Mouse (Mus musculus) liver, embryonic 11.5 days (tissue): ENCODE data around the gene Gabarap. TPM values are rescaled to one million over a fixed set of nuclear protein-coding genes. Genes with fewer than 3 reads are reported as not detected.
A peak's percentile ranks its signal among the peaks of the same experiment; 100 is the strongest.

Source experiments
- ATAC-seq: fragments of 200-750 bp; cut with Nextera tagmentation; replicated peaks from 2 replicates; pipeline ENCODE4 v1.8.0; 2017; ENCODE audit warnings: moderate number of reproducible peaks, mild to moderate bottlenecking, moderate TSS enrichment, moderate library complexity; ENCODE audit not compliant: low FRiP score
- DNase-seq: peaks from one replicate; pipeline ENCODE4 v3.0.0-alpha.2; 2017; ENCODE audit warnings: low spot score
- H3K27ac ChIP-seq: fragments of 300-500 bp; sonication (generic); 2 replicates; pipeline ENCODE4 v1.5.1; 2014; ENCODE audit warnings: mild to moderate bottlenecking, low read depth, low read length, control low read depth
- H3K27me3 ChIP-seq: fragments of 300-500 bp; sonication (generic); replicated peaks from 2 replicates; pipeline ENCODE4 v1.6.1; 2014; ENCODE audit warnings: low read length, mixed read lengths; ENCODE audit not compliant: control insufficient read depth, insufficient read depth
- H3K36me3 ChIP-seq: fragments of 300-500 bp; sonication (generic); 2 replicates; pipeline ENCODE4 v1.6.1; 2014; ENCODE audit warnings: mild to moderate bottlenecking, low read length, moderate library complexity, mixed read lengths; ENCODE audit not compliant: control insufficient read depth, insufficient read depth
- H3K4me1 ChIP-seq: fragments of 300-500 bp; sonication (generic); replicated peaks from 2 replicates; pipeline ENCODE4 v1.6.1; 2014; ENCODE audit warnings: low read length, mixed read lengths; ENCODE audit not compliant: control insufficient read depth, insufficient read depth
- H3K4me2 ChIP-seq: fragments of 300-500 bp; sonication (generic); 2 replicates; pipeline ENCODE4 v1.6.1; 2014; ENCODE audit warnings: mild to moderate bottlenecking, control low read depth, moderate library complexity
- H3K4me3 ChIP-seq: fragments of 300-500 bp; sonication (generic); 2 replicates; pipeline ENCODE4 v1.5.1; 2014; ENCODE audit warnings: low read depth, low read length, control low read depth
- H3K9ac ChIP-seq: fragments of 300-500 bp; sonication (generic); 2 replicates; pipeline ENCODE4 v1.6.1; 2014; ENCODE audit warnings: low read depth, low read length, control low read depth
- H3K9me3 ChIP-seq: fragments of 300-500 bp; sonication (generic); 2 replicates; pipeline ENCODE4 v1.6.1; 2016; ENCODE audit warnings: low read length, inconsistent platforms, mixed read lengths; ENCODE audit not compliant: control insufficient read depth
- WGBS: fragments of 180-500 bp; shearing (Covaris S2); extraction: QIAGEN DNeasy Blood & Tissue Kit; methylation state at CpG from one replicate; pipeline ENCODE4 v1.1.7; 2014; 5-methylcytosine and 5-hydroxymethylcytosine counted together
- polyA plus RNA-seq: library from polyadenylated mRNA; unstranded; fragments of >200 nt; fragmentation: Nextera tagmentation; extraction: Ambion mirVana; gene quantifications from 2 replicates; pipeline ENCODE4 v1.2.1, GENCODE M21; 2014

Gabarap gene
- polyA plus RNA-seq, 1 experiment from 2014 or later: 311 TPM

GRCm38 (mm10) chr11:69992396-69992795, 1.5 kb downstream of the Gabarap start:
- Histone ChIP-seq H3K4me2 (peak overlapping the region; percentile 87), H3K9me3 (no peaks in the 10 kb centered on the region), H3K27me3 (no peaks in the 10 kb centered on the region), H3K4me1 (peaks cover 15% of the 10 kb centered on the region), H3K27ac (no peak overlapping the region), H3K36me3 (peaks cover 24% of the 10 kb centered on the region), H3K4me3 (peak overlapping the region; percentile 67), H3K9ac (peak overlapping the region; percentile 20; the same call in 1 of the 2 replicates)
- no peak for ATAC-seq
- WGBS: 82% methylated on average over 10 of the region's 10 CpGs
- no peak for DNase-seq

- H3K27ac ChIP-seq: no peak overlapping the region
- DNase-seq (no peak), ATAC-seq (no peak)
- no peaks in the 10 kb centered on the region for H3K9me3 ChIP-seq
- peaks cover 20% of the 10 kb centered on the region for H3K4me1 ChIP-seq
- no peaks in the 10 kb centered on the region for H3K27me3 ChIP-seq
- H3K4me3 ChIP-seq: peak overlapping the region; percentile 67; the same call in 1 of the 2 replicates
- 89% methylated on average over 3 of the region's 3 CpGs for WGBS
- peak overlapping the region; percentile 38; the same call in 1 of the 2 replicates for H3K9ac ChIP-seq
- peak overlapping the region; percentile 87 for H3K4me2 ChIP-seq
- peaks cover 26% of the 10 kb centered on the region for H3K36me3 ChIP-seq
Observed at GRCm38 (mm10) chr11:69992932-69993331, 2.0 kb downstream of the Gabarap start.

DNA sequence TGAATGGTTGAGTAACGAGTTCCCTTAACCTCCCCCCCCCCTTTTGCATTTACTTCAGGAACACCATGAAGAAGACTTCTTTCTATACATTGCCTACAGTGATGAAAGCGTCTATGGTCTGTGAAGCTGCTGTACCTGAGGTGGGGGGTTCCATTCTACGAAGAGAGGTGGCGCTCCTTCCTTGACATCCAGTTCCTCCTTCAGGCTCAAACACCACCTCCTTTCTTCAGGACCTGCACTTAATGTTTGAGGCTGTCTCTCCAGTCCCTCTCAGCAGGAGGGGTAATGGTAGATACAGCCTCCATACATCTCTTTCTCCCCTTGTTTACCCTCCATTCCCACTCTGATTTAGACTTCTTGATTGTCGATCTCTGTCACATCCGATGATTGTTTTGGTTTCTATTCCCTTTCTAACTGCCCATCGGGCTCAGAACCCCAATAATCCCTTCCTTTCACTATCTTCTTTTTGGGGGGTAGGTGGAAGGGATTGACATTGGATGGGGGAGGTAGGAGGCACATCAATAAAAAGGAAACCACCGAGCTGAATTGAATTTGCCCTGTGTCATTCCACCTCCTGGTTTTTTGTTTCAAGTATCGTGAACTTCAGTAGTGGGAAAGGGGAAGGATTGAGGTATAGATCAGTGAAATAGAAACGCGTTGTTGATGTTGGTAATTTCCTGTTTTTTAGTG, 3.6 kb downstream of the Gabarap start:
- ATAC-seq: no peak
- Histone ChIP-seq H3K4me1 (peaks cover 22% of the 10 kb centered on the region), H3K36me3 (peaks cover 29% of the 10 kb centered on the region), H3K27me3 (no peaks in the 10 kb centered on the region), H3K4me2 (peak overlapping the region; percentile 56), H3K27ac (no peak overlapping the region), H3K4me3 (peak overlapping the region; percentile 97), H3K9me3 (no peaks in the 10 kb centered on the region), H3K9ac (no peak overlapping the region)
- 79% methylated on average over 11 of the region's 11 CpGs for WGBS
- DNase-seq: no peak

DNA sequence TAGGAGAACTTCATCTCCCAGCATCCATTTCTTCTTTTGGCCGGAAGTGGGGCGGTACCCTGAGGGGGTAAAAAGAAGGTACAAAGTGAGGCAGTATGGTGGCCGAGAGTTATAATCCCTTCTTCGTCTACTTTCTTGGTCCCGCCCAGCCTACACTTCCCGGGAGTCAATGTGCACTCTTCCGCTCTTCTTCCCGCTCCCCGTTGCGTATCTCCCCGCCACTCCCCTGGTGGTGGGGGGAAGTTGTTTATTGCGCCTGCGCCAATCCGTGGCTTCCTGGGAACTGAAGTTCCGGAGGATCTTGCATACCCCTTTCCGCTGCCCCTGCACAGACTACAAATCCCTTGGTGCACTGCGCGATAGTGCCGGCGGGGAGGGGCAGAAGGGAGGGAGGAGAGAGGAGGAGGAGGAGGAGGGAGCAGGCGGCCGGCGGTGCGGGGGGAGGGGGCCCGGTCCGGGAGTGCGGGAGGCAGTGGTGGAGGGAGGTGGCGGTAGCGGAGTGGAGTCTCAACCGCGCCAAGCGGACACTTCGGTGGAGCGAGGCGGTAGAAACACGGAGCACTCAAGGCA, 4.5 kb downstream of the Gabarap start, which contains the start of gene Phf23:
Gene Phf23 (plus strand): TSS at position 387 of the 570 bp plus-strand sequence.
- no peaks in the 10 kb centered on the region for H3K9me3 ChIP-seq
- WGBS: under 1% methylated on average over 36 of the region's 36 CpGs
- peak within 1 kb of the TSS; percentile 99 for H3K9ac ChIP-seq
- no peaks in the 10 kb centered on the region for H3K27me3 ChIP-seq
- peaks cover 25% of the 10 kb centered on the region for H3K36me3 ChIP-seq
- DNase-seq: peak; percentile 98
- peak within 1 kb of the TSS; percentile 99 for H3K27ac ChIP-seq
- peak within 1 kb of the TSS; percentile 75 for H3K4me2 ChIP-seq
- peaks cover 26% of the 10 kb centered on the region for H3K4me1 ChIP-seq
- peak; percentile 82 for ATAC-seq
- H3K4me3 ChIP-seq: peak within 1 kb of the TSS; percentile 97

DNA sequence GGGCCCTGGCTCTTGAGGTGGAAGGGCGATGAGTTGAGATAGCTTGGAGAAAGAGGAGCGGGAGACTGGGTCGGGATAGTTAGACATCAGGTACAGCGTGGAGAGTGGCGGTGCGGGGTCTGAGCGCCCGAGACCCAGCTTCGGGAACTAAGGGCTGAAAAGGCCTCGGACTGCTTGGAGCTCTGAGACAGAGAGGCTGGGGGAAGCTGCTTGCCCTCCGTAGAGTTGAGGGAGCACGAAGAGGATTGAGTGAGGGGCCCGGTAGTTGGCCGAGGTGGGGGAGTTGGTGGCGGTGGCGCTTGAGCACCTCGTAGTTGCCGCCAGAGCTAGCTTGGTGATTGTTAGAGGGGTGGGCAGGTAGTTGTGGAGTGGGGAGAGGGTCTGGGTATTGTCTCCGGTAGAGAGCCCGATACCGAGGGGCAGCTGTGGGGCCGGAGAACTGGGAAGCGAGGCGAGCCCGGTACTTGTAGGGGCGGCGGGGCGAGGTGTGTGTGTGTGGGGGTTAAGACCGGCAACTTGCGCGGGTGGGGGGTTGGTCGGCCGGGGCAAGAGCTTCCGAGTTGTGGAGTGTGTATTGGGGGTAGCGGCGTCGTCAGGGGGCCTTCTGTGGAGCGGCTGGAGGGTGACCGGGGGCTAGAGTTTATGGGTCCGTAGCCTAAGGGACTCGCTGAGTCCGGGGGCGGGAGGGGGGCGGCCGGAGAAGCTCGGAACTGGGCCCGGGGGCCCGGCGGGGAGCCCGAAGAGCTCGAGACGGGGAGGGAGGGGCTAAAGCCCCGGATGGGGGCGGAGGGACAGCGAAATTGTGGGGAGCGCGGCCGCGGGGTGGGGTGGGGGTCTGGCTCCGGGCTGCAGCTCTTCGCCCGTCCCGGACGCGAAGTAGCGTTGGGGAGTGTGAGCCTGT, 5.5 kb downstream of the Gabarap start:
- DNase-seq (peak; percentile 69), ATAC-seq (peak; percentile 8)
- Histone ChIP-seq H3K36me3 (peaks cover 25% of the 10 kb centered on the region), H3K4me3 (peak overlapping the region; percentile 97), H3K9me3 (no peaks in the 10 kb centered on the region), H3K9ac (peak overlapping the region; percentile 99), H3K27ac (peak overlapping the region; percentile 99), H3K27me3 (no peaks in the 10 kb centered on the region), H3K4me2 (peak overlapping the region; percentile 75), H3K4me1 (peaks cover 26% of the 10 kb centered on the region)
- WGBS: 1% methylated on average over 66 of the region's 66 CpGs

GRCm38 (mm10) chr11:69997070-69997509, 6.1 kb downstream of the Gabarap start:
- Histone ChIP-seq H3K4me3 (peak overlapping the region; percentile 97), H3K27ac (peak overlapping the region; percentile 99), H3K27me3 (no peaks in the 10 kb centered on the region), H3K36me3 (peaks cover 25% of the 10 kb centered on the region), H3K9ac (peak overlapping the region; percentile 99), H3K4me2 (peak overlapping the region; percentile 75), H3K9me3 (no peaks in the 10 kb centered on the region), H3K4me1 (peaks cover 28% of the 10 kb centered on the region)
- ATAC-seq (peak; percentile 74), DNase-seq (peak; percentile 92)
- 1% methylated on average over 31 of the region's 44 CpGs for WGBS

- Histone ChIP-seq H3K4me1 (peaks cover 30% of the 10 kb centered on the region), H3K4me2 (no peak overlapping the region; the same call in 1 of the 2 replicates), H3K36me3 (peaks cover 20% of the 10 kb centered on the region), H3K27me3 (no peaks in the 10 kb centered on the region), H3K27ac (0 out of 2 replicates have a peak overlapping the region, but pooled peaks have one; percentile 4), H3K4me3 (no peak overlapping the region), H3K9ac (no peak overlapping the region), H3K9me3 (no peaks in the 10 kb centered on the region)
- ATAC-seq: no peak
- no peak for DNase-seq
- 89% methylated on average over 27 of the region's 27 CpGs for WGBS
Observed at GRCm38 (mm10) chr11:69998567-69999491, 7.9 kb downstream of the Gabarap start.
